In the genomic region with DNA sequence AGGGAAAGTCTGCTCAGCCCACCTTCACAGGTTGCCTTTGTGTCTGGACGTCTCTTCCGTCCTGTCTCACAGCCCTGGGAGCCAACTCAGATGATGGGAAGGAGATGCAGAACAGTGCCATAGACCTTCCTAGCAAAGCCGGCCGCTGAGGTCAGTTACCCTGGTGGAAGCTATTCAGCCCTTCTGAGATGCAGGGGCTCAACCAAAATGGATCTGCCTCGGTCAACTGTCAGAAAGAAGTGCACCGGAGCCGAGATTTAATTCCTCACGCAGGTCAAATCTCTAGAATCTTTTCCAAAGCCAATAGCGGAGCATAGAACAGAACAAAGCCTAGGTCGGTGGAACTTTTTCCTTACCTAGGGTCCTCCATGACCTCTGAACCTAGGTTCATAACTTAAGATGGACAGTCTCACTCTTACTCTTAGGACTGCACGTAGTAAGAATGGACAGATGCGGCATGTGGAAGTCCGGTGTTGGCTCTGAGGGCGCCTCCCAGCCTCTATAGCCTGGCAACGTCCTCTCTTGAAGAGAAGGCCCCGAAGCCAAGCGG, we compare ENCODE assay signal across 13 mouse cellular contexts. TPM values are rescaled to one million over a fixed set of nuclear protein-coding genes. Genes with fewer than 3 reads are reported as not detected.
DNase-seq lines count a peak whose midpoint lies in the region; ATAC-seq and TF ChIP-seq lines count a peak whose summit lies in the region.
"Had no signal": no experiment of that assay in that cellular context is flagged by ENCODE, and none has a peak within 500 bp of the region (broad histone marks: within the 10 kb centered on the region; RNA-seq: fewer than 3 reads in every experiment).

No protein-coding gene starts in this region.

- TF ChIP-seq CTCF in stomach, postnatal 0 days (IDR thresholded peaks at IDR 0.05; ENCODE audit: low read depth), result no peak

- no peaks in the 10 kb centered on the region for H3K9me3 ChIP-seq in lung, embryonic 15.5 days
- H3K9me3 ChIP-seq in liver, embryonic 12.5 days (replicated peaks), result no peaks in the 10 kb centered on the region
- H3K9me3 ChIP-seq in stomach, postnatal 0 days (ENCODE audit: control insufficient read depth, low read length), result no peaks in the 10 kb centered on the region

- no peak for TF ChIP-seq EP300 in stomach, postnatal 0 days (optimal IDR thresholded peaks at IDR 0.05)

- no peaks in the 10 kb centered on the region for H3K4me1 ChIP-seq in lung, embryonic 15.5 days
- H3K4me1 ChIP-seq in liver, embryonic 12.5 days, result no peaks in the 10 kb centered on the region
- H3K4me1 ChIP-seq in stomach, postnatal 0 days (replicated peaks; ENCODE audit: control insufficient read depth, insufficient read depth), result no peaks in the 10 kb centered on the region

- DNase-seq in heart, adult 11 months, result peak; percentile 72
- no peak for DNase-seq in heart, postnatal 4 days
- DNase-seq in lung, postnatal 4 days, result no peak
- no peak for DNase-seq in stomach, postnatal 0 days (ENCODE audit: low spot score)
- DNase-seq in B cell, adult 2 months, result no peak
- DNase-seq: kidney, adult 18-20 months had no signal

- no peak overlapping the region for H3K4me3 ChIP-seq in lung, embryonic 15.5 days
- no peak overlapping the region for H3K4me3 ChIP-seq in liver, embryonic 12.5 days
- peak overlapping the region; percentile 23 for H3K4me3 ChIP-seq in stomach, postnatal 0 days (ENCODE audit: low read depth, low read length)

- 2% methylated on average over 17 of the region's 17 CpGs for WGBS in lung, embryonic 15.5 days
- 3% methylated on average over 17 of the region's 17 CpGs for whole genome bisulfite sequencing in liver, embryonic 12.5 days (ENCODE audit: insufficient replicate concordance)
- 6% methylated on average over 17 of the region's 17 CpGs for WGBS in stomach, postnatal 0 days

- no peak for ATAC-seq in lung, embryonic 15.5 days (ENCODE audit: borderline replicate concordance, extremely low read depth, low FRiP score, low TSS enrichment)
- no peak for ATAC-seq in liver, embryonic 12.5 days
- no peak for ATAC-seq in stomach, postnatal 0 days (ENCODE audit: low FRiP score, low TSS enrichment)
- no peak for ATAC-seq in frontal cortex, adult (ENCODE audit: low TSS enrichment)
- ATAC-seq: forebrain, embryonic 14.5 days; Patski had no signal

- no peak overlapping the region for H3K27ac ChIP-seq in lung, embryonic 15.5 days
- H3K27ac ChIP-seq in liver, embryonic 12.5 days, result no peak overlapping the region
- H3K27ac ChIP-seq in stomach, postnatal 0 days (replicated peaks), result no peak overlapping the region

- H3K27me3 ChIP-seq in lung, embryonic 15.5 days, result peaks cover 99% of the 10 kb centered on the region
- H3K27me3 ChIP-seq in liver, embryonic 12.5 days (replicated peaks), result peaks cover 99% of the 10 kb centered on the region
- H3K27me3 ChIP-seq in stomach, postnatal 0 days (ENCODE audit: control insufficient read depth, insufficient read depth, low read length), result peaks cover 17% of the 10 kb centered on the region

- H3K4me2 ChIP-seq in lung, embryonic 15.5 days, result peak overlapping the region; percentile 19; the same call in 1 of the 2 replicates
- H3K4me2 ChIP-seq in liver, embryonic 12.5 days, result 0 out of 2 replicates have a peak overlapping the region, but pooled peaks have one; percentile 22
- H3K4me2 ChIP-seq in stomach, postnatal 0 days (replicated peaks; ENCODE audit: low read depth), result peak overlapping the region; percentile 36

- H3K9ac ChIP-seq in lung, embryonic 15.5 days, result no peak overlapping the region
- H3K9ac ChIP-seq in liver, embryonic 12.5 days, result no peak overlapping the region
- no peak overlapping the region for H3K9ac ChIP-seq in stomach, postnatal 0 days (ENCODE audit: low read length)

- no peaks in the 10 kb centered on the region for H3K36me3 ChIP-seq in lung, embryonic 15.5 days
- H3K36me3 ChIP-seq in liver, embryonic 12.5 days, result no peaks in the 10 kb centered on the region
- H3K36me3 ChIP-seq in stomach, postnatal 0 days (ENCODE audit: control insufficient read depth, insufficient read depth, low read length), result no peaks in the 10 kb centered on the region

RNA-seq across cellular contexts. Expression of a gene that starts 10.0 kb away (rescaled TPM):
- total RNA-seq in heart, postnatal 4 days (2021), result not detected
- polyA plus RNA-seq in lung, embryonic 15.5 days (2015; fragmentation: Nextera tagmentation; extraction: Ambion mirVana), result not detected in 2 replicates
- polyA plus RNA-seq in liver, embryonic 12.5 days (2016; fragmentation: Nextera tagmentation; extraction: Ambion mirVana), result 0.07 and 0.43 TPM in 2 replicates
- polyA plus RNA-seq in stomach, postnatal 0 days (2015; fragmentation: Nextera tagmentation; extraction: Ambion mirVana), result 0.85 and 1.0 TPM in 2 replicates
- total RNA-seq: adrenal gland, postnatal 4 days; common myeloid progenitor, adult 5-6 weeks had no signal
- polyA plus RNA-seq: forebrain, embryonic 14.5 days had no signal

RNA-seq across cellular contexts. Expression of a gene that starts 46.3 kb away (rescaled TPM):
- total RNA-seq in heart, postnatal 4 days (2021), result 10 to 100 TPM; 50.7 to 51.6 TPM
- 64.1 and 65.3 TPM in 2 replicates for polyA plus RNA-seq in lung, embryonic 15.5 days (2015; fragmentation: Nextera tagmentation; extraction: Ambion mirVana)
- 30.2 and 31.4 TPM in 2 replicates for polyA plus RNA-seq in liver, embryonic 12.5 days (2016; fragmentation: Nextera tagmentation; extraction: Ambion mirVana)
- polyA plus RNA-seq in stomach, postnatal 0 days (2015; fragmentation: Nextera tagmentation; extraction: Ambion mirVana), result 44.4 and 46.7 TPM in 2 replicates
